Mouse (Mus musculus): Measurements from ENCODE around the gene Eef2kmt.

- TF ChIP-seq CTCF (IDR thresholded peaks at IDR 0.05; ENCODE audit: low read depth, low read length) (no peak), POLR2A (IDR thresholded peaks at IDR 0.05; ENCODE audit: extremely low read depth, insufficient read depth, low read length) (no peak)
Measured at GRCm38 (mm10) chr16:5203200-5203599, 52.6 kb downstream of the Eef2kmt start.

Data from liver, adult 2 months (tissue).